Mouse (Mus musculus): ENCODE results near the gene Slc5a2.

Slc5a2 gene

DNA sequence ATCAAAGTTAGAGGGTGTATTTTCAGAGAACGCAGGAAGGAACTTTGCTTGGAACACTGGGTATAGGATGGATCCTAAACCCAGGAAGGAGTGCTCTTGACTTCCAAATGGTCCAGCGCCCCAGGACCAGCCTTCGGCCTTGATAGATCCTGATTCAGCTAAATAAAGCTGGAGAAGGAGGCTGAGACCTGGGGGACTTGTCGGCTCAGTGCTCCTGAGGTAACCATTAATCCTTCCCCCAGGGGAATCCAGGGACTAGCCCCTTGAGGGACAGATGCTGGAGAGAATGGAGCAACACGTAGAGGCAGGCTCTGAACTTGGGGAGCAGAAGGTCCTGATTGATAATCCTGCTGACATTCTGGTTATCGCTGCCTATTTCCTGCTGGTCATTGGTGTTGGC, at the start of gene Slc5a2:
Gene Slc5a2, plus strand, starts transcription at position 247 of the 400 bp plus-strand sequence.
- no peak for DNase-seq (ENCODE audit: low read depth, low spot score)

DNA sequence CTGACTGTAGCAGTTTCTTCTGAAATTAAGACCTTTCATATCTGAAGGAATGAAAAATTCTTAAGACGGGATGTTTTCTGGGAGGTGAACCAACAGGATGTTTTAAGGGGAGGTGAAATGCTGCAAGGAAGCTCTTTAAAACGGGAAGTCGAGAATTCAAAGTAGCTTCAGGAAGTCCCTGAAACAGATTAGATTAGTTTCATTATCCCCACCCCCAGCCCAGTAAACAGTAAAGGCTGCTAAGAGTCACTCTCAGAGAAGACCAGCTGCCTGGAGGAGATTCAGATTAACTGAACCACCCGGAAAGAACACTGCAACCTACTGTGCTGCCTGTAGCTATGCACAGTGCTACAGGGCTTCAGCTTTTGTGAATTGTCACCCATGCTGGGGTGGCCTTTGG, 45.5 kb upstream of the Slc5a2 start:
- DNase-seq (ENCODE audit: low read depth, low spot score): no peak

DNA sequence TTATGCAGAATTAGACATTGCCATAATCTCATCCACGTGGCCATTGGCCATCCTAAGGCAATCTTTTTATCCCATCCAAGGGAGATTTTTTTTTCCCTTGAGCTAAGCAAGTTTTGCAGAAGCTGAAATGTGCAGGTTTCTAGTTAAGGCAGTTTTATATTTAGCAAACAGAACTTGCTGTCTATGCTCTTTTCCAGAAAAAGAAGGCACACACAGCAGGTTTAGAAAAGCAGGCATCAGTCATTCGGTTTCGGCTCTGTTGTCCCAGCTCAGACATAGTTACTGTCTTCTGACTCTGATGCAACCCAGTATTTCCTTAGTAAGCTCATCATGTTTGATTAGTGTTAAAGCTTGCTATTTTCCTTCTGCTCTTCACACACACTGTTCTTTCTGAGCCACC, 44.5 kb upstream of the Slc5a2 start:
- DNase-seq (ENCODE audit: low read depth, low spot score): no peak

DNA sequence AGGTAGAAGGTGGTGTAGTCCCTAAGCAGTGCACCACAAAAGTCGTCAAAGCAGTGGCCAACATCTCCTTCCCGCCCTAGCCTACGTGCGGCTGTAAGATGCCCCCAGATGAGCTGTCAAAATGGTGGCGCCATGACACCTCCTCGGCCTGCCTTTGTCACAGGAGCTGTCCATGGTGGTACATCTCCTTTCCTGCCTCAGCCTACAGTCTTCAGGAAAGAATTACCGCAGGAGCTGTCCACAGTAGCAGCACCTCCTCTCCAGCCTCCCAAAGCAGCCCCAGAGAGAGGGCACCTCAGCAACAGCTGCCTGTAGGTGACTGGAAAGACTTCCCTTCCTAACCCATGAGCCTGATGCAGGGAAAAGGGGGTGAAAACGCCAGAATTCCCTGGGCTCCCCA, 33.7 kb upstream of the Slc5a2 start:
- no peak for DNase-seq (ENCODE audit: low read depth, low spot score)

DNA sequence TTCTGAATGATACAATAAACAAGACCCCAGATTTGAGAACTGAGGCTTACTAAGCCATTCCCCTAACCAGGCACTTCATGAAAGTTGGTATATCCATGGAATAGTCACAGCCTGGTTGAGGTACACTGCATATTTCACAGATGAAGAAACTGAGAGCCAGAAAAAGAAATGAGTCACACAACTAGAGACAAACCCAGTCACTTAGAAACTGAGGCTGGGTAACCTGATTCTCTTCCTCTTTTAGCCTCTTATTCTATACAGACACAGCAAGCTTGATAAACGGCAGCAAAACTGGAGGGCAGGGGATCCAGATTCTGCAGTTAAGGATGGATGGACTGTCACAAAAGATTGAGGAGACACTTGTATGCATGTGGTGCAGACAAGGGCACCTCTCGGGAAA, 30.7 kb upstream of the Slc5a2 start:
- no peak for DNase-seq (ENCODE audit: low read depth, low spot score)

DNA sequence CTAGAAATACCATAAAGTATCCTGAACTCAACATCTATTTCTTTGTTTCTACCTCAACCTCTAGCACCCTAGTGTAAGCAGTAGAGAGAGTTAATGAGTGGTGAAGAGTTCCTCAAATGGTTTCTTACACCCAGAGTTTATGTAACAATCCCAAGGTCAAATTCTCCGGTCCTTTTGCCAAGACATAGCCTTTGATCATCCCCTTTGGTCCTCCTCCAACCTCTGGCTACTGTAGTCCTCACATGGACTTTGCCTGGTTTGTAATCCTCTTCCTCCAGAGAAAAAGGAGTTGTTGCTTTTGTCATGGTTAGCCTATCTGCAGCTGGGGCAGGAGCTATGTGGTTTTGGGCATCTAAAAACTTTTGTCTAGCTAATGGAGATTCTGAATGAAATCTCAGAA, 30.0 kb upstream of the Slc5a2 start:
- no peak for DNase-seq (ENCODE audit: low read depth, low spot score)

DNA sequence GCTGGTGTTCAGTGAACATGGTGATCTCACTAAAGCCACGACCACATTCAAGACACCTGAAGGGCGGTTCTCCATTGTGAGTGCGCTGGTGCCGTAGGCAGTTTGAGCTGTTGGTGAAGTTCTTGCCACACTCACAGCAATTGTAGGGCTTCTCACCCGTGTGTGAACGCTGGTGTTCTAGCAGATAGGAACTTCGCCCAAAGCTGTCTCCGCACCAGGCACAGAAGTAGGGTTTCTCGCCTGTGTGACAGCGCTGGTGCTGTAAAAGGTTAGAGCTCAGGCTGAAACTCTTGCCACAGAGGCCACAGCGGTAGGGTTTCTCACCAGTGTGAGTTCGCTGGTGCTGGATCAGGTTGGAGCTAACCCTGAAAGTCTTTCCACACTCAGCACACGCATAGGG, 29.0 kb upstream of the Slc5a2 start:
- DNase-seq (ENCODE audit: low read depth, low spot score): no peak

DNA sequence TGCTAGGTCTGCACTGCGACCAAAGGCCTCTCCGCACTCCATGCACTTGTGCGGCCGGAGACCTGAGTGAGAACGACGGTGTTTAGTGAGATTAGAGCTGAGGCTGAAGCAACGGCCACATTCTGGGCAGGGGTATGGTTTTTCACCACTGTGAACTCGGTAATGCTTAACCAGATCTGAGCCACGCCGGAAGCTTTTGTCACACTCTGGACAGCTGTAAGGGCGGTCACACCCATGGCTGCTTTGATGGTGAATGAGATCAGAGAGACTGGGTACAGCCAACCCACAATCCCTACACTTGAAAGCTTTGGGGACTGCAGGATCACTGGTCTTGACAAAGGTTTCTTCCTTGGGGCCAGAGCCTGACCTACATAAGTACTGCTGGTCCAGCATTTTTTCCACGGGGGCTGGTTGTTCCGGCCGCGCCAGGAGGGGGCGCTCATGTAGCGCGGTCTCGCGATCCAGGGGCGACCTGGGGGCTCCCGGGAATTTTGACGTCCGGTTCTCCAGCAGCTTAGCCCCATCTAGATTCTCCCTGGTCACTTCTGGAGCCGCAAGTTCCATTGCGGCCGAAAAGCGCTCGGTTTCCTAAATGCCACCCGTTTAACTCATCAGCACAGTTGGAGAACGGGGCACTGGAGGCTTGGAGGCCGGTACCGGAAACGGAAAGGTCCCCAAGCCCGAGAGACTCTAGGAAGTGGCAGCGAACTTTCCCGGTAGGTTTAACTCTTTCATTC, 28.4 kb upstream of the Slc5a2 start, which contains the start of gene Armc5:
Gene Armc5, plus strand, starts transcription at position 487 of the 737 bp plus-strand sequence.
- DNase-seq (ENCODE audit: low read depth, low spot score): peak; percentile 70

DNA sequence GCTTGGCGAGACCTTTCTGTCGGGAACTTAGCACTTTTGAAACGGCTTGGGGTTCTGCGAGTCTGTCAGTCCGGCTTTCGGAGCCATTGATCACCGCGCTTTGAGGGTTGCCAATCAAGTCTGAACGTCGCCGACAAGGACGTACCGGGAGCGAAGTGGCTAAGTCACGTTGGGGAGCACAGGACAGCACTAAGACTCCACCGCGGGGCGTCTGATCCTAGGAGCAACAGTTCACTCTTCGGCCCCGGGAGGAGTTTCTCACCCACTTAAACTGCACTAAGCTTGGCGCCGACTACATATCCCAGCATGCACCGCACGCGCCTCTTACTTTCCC, 27.9 kb upstream of the Slc5a2 start:
- no peak for DNase-seq (ENCODE audit: low read depth, low spot score)

DNA sequence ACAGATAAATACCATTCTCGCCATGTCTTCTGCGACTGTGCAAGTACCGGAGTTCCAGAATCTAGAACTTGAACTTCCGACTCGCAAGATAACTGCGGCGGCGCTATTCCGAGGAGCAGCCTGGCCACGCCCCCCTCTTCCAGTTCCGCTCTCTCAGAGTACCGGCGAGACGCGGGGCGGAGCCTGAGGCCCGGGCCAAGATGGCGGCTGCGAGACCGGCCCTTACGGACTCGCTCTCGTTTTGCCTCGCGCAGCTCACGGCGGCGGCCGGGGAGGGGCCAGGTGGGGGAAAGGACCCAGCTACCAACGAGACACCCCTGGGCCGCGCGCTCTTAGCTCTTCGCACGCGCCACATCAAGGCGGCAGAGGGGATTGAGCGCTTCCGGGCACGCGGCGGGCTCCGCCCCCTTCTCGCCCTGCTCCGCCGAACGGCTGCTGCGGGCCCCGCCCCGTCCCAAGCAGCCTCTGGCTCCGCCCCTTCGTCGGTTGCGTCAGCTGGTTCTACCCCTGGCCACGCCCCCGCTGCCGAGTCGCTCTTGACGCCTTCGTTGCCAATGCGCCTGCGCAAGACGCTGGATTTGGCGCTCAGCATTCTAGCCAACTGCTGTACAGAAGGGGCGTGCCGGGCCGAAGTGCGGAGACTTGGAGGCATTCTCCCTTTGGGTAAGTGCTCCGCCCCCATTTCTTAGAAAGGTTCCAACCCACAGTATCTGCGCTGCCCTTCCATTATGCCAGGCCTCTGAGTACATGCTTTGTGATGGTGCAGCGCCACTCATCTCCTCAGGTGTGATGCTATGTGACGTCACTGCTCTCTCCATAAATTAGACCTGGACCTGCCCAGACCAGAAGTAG, 27.3 kb upstream of the Slc5a2 start, which contains the start of gene 9130023H24Rik:
Gene 9130023H24Rik, minus strand, starts transcription at position 105 of the 852 bp plus-strand sequence.
- peak; percentile 99 for DNase-seq (ENCODE audit: low read depth, low spot score)

DNA sequence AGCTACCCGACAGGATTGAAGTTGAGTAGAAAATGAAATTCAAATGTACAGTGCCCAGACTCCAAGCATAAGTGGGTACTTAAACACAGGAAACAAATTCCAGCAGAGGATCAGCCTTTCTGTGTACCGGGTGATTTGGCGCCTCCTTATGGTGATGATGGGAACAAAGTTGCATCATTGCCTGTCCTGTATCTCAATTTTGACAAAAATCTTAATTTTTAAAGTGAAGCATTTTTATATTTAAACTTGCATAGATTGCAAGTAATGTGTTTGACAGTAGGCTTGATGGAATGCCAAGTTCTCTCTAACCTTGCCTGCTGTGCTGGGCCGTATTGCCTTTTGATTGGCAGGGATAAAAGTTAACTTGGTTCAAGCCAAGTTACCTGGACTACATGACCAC, 26.5 kb upstream of the Slc5a2 start:
- DNase-seq (ENCODE audit: low read depth, low spot score): peak; percentile 26

DNA sequence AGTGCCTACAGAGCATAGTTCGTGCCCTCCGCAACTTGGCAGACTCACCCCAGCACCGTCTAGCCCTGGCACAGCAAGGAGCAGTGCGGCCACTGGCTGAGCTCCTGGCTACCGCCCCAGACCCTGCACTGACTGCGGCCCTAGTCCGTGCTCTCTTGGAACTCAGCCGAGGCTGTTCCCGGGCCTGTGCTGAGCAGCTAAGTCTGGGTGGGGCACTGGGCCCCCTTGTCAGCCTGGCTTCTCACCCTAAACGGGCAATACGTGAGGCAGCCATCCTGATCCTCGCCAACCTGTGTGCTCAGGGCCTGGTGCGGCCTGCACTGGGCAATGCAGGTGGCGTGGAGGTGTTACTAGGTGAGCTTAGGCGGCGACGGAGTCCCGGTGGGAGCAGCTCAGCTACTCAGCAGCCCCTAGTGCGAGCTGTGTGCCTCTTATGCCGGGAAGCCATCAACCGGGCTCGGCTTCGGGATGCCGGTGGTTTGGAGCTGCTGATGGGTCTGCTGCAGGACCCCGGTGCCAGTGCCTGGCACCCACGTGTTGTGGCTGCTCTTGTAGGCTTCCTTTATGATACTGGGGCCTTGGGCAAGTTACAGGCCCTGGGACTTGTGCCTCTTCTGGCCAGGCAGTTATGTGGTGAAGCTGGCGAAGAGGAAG, 25.2 kb upstream of the Slc5a2 start:
- no peak for DNase-seq (ENCODE audit: low read depth, low spot score)

DNA sequence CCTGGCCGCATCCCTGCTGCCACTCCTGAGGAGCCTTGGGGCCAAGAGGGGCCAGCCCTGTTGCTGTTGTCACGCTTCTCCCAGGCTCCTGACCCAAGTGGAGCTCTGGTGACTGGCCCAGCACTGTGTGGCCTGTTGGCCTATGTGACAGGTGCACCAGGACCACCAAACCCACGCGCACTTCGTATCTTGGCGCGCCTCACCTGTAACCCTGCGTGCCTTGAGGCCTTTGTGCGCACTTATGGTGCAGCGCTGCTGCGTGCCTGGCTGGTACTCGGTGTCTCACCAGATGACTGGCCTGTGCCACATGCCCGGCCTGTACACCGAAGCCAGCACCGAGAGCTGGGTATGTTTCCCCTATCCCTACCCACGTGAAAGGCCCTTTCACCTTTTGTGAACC, 23.1 kb upstream of the Slc5a2 start:
- no peak for DNase-seq (ENCODE audit: low read depth, low spot score)

DNA sequence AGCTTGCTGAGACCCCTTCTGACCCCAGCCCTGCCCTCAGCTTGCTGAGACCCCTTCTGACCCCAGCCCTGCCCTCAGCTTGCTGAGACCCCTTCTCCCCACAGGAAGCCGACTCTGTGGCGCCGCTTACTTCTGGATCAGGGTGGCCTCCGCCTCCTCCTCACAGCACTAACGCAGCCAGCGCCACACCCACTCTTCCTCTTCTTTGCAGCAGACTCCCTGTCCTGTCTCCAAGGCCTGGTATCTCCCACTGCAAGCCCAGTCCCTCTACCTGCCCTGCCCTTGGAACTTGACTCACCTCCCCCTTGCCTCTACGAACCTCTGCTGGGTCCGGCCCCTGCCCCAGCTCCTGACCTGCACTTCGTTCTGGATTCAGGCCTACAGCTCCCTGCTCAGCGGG, 21.5 kb upstream of the Slc5a2 start:
- no peak for DNase-seq (ENCODE audit: low read depth, low spot score)

DNA sequence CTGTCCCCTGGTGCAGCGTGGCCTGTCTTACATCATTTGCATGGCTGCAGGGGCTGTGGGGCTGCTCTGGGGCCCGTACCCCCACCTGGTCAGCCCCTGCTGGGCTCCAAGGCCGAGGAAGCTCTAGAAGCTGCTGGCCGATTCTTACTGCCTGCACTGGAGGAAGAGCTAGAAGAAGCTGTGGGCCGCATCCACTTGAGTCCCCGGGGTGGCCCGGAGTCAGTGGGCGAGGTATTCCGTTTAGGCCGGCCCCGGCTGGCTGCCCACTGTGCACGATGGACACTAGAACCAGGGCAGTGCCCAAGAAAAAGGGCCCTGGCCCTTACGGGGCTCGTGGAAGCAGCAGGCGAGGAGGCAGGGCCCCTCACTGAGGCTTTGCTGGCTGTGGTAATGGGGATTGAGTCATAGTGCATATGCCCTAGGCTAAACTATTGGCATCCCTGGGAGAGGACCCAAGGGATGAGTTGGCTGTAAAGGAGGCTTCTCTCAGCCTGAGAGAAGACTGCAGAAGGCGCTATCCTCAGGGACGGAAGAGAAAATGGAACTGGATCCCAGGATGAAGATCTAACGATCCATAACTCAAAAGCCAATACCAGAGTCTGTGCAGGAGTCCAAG, 20.9 kb upstream of the Slc5a2 start:
- no peak for DNase-seq (ENCODE audit: low read depth, low spot score)

DNA sequence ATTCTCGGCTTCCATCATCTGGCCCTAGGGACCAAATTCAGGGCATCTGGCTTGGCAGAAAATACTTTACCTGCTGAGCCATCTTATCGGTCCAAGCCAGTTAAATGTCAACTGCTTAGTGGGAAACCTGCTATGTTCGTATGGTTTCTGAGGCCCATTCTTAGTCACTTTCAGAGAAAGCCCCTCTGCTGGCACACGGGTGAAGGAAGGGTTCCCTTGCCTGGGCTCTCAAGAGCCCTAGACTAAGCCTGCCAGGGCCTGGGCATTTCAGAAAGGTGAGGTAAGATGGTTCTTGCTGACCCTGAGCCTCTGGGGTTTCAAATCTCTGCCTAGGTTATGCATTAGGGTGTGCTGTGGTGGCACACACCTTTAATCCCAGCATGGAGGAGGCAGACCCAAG, 19.9 kb upstream of the Slc5a2 start:
- DNase-seq (ENCODE audit: low read depth, low spot score): no peak

DNA sequence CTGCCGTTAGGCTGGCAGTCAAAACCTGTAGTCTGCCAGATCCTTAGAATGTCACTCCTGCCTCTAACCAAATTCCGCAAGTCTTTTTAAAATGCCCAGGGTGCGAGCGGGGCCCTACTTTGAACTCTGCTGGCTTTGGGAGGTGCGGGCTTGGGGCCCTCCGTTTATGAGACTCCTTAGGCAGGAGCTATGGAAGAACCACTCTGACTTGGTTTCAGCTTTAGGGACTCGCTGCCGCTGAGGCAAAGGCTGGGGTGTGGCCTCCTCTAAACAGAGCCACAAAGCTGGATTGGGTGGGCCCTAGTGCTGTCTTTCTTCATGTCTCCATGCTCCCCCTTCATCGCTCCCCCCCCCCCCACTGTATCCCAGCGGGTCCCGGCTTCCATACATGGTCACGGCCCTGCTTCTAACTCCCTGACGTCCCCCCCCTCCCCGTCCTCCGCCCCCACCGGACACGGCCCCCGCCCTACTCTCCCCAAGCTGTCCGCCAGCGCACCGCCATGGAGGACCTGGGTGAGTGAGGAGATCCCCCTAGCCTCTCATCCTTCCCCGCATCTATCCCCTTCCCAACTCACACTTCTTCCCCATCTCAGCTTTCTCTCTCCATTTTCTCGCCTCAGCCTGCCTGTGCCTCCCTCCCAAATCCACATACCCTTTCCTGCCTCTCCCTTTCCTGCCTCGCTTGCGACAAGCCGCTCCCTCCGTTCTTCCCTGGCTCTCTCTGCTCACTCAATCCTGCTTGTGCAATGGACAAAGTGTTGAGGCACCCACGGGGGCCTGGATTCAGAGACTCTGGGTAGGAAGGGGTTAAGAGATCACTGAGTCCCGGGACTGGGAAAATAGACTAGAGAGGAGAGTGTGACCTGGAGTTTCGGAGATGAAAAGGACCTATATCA, 18.7 kb upstream of the Slc5a2 start, which contains the start of gene Tgfb1i1:
Gene Tgfb1i1, plus strand, starts transcription at position 317 of the 896 bp plus-strand sequence.
- DNase-seq (ENCODE audit: low read depth, low spot score): peak; percentile 32

DNA sequence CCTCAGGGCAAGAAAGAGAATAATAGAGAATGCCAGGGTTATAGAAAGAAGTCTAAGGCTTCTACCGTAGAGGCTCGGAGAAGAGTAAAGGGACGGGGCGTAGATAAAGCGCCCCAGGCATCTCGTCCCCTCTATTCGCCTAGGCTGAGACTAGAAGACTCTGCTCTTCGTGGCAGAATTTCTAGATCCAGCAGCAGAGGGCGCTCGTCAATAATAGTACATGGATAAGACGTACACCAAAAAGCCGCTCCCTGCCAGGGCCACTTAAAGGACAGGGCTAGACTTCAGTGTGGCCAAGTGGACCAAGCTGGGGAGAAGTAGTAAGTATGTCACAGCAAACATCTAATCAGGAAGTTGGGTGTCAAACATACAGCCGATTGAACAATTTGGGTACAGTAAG, 18.0 kb upstream of the Slc5a2 start:
- DNase-seq (ENCODE audit: low read depth, low spot score): peak; percentile 79

DNA sequence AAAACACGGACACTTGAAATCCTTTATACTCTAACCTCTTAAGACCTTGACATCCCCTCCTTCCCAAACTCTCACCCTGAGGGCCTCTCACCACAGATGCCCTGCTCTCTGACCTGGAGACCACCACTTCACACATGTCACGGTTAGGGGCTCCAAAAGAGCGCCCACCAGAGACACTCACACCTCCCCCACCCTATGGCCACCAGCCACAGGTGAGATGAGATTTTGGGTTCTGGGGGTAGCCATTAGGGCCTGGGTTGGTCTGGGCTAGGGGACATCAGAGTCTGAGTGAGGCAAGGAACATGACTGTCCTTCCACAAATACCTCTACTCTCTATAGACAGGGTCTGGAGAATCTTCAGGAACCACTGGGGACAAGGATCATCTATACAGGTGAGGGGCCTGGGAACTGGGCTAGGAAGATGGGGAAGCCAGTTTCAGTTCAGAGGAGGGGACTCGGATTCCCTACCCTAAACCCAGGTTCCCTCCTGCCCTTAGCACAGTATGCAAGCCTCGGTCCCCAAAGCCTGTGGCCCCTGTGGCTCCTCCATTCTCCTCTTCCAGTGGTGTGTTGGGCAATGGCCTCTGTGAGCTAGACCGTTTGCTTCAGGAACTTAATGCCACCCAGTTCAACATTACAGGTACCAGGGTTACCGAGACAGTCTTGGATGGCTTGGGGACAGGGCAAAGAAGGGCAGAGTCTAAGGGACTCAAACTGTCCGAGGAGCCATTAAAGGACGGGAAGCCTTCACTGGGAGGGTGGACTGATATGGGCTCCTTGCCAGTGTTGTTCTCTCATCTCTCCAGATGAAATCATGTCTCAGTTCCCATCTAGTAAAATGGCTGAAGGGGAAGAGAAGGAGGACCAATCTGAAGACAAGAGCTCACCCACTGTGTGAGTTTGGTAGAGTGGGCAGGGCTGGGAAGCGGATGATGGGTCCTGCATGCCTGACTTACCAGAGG, 17.1 kb upstream of the Slc5a2 start:
- no peak for DNase-seq (ENCODE audit: low read depth, low spot score)

DNA sequence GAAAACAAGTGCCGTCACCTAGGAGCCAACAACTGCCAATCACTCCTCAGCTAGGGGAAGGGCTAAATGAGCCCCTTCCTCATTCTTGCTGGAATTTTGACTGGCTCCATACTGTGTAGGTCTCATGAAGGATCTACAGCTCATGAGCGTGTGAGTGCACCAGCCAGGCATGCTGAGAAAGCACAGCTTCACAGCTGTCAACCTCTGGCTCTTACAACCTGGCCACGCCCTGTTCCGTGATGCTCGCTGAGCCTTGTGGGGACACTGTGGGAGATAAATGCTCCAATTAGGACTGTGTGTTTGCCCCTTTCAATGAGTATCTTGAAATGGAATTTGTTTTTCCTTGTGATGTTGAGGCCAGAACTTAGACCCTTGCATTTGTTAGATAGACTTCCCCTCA, 15.5 kb upstream of the Slc5a2 start:
- no peak for DNase-seq (ENCODE audit: low read depth, low spot score)

Measured in embryo, embryonic 11.5 days (tissue).